Mouse (Mus musculus) spleen, postnatal 10 days (tissue): ENCODE data around the gene Lmod2.

Experiments
- DNase-seq, 2 experiments: peaks; one replicate each; pipeline ENCODE4 v3.0.0; 2021 to 2022; ENCODE audit warnings: low spot score in 2 of 2

Gene Lmod2

GRCm38 (mm10) chr6:24597500-24597899 lies at the start of gene Lmod2:
Lmod2 (plus strand) TSS chr6:24597762.
- DNase-seq, result no peak

- no peak for DNase-seq
Observed at GRCm38 (mm10) chr6:24549801-24550200, 47.8 kb upstream of the Lmod2 start.

DNA sequence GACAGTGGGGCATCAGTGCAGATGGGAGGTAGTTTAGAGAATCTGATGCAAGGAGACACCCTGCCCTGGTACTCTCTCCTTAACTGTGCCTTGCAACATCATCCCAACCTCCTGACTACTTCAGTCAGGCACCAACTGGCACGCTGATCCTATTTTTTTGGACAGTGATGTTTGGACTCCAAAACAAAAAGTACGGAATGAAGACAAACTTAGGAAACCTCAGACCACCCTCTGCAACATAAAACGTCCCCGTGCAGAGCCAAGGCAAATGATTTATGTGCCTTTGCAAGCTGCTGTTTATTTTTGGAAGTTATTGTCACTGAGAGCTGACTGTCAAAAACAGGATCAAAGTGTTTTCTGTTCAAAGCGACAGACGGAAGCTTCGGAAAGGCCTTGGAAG lies 45.5 kb upstream of the Lmod2 start:
- no peak for DNase-seq

GRCm38 (mm10) chr6:24554427-24555086 lies 43.0 kb upstream of the Lmod2 start:
- DNase-seq, result no peak

DNA sequence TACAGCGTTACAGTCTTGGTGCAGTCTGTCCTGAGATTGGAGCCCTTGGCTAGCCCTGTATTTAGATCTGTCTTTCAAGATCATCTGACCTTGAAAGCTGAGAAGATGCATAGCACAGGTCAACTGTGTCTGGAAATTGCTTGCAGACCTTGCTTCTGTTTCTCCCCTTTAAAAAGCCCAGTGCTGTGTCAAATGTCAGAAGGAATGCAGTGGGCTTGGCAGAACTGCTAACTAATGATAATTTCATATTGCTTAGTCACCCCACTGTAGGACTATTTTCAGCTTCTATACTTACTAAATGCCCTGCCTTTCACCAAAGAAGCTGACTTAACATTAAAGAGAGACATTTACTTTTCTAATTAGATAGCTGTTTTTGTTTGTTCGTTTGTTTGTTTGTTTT lies 42.1 kb upstream of the Lmod2 start:
- DNase-seq, result no peak

DNA sequence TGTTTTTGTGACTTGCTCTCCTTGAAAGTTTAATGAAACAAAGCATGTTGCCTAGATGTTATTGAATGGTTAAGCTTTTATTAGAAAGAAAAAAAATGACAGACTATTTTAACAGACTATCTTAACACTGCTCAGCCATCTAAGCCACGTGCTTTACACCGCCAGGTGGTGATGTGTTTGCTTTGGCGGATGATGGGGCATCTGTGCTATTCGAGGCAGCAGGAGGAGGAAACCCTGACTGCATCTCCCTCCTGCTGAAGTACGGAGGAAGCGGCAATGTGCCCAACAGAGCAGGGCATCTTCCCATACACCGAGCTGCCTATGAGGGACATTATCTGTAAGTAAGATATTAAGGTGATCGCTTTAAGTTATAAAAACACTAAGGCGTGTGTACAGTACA lies 33.5 kb upstream of the Lmod2 start:
- no peak for DNase-seq

- no peak for DNase-seq
Observed at GRCm38 (mm10) chr6:24564886-24565285, 32.7 kb upstream of the Lmod2 start.

DNA sequence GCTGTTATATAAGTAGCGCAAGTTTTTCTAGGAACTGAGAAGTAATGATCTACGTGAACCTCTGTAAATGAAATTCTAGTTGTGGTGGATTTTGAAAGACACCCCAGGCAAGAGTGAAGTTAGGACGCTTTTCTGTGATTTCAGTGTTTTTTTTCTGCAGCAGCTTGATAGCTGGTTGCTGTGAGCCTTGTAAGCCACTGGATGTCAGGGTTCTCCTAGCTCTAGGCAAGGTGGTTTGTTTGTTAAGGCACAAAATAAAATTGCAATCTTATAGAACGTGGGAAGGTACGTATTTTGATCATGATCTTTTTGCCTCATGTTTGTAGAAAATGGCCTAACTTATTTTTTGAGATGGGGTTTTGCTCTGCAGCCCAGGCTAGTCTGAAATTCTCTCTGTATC lies 28.6 kb upstream of the Lmod2 start:
- DNase-seq, result no peak

DNA sequence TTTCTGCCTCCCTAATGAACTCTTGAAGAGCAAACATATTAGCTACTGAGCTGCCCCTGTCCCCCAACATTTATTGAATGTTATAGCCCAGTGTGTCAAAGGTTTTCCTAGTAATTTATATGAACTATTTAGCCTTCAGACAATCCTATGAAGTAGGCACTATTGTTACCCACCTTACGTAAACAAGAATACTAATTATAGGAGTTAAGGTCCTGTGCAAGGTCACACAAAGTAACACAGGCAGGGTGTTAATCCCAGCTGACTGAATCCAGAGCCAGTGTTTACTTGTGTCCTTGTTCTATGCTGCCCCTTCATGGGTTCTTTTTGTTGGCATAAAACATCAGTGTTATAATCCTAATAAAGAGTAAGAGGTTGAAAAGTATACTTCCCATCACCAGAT lies 27.9 kb upstream of the Lmod2 start:
- DNase-seq, result no peak

GRCm38 (mm10) chr6:24570278-24570677 lies 27.3 kb upstream of the Lmod2 start:
- DNase-seq, result no peak

DNA sequence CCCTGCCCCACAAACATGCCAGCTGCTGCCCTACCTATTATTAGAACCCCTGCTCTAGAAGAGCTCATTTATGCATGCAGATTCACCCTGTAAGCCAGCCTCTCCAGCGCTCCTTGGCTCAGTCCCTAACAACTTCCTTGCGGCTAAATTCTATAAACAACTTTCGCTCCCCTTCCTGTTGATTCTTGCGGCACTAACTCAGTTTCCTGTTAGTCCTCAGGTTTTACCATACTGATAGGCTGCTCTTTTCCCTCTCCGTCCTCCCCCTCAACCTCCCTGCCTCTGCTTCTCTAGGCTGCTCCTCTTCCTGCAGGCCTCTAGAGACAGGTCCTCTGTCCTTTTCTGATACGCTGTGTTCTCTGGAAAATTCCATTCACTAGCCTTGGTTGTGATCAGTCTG lies 26.4 kb upstream of the Lmod2 start:
- no peak for DNase-seq

DNA sequence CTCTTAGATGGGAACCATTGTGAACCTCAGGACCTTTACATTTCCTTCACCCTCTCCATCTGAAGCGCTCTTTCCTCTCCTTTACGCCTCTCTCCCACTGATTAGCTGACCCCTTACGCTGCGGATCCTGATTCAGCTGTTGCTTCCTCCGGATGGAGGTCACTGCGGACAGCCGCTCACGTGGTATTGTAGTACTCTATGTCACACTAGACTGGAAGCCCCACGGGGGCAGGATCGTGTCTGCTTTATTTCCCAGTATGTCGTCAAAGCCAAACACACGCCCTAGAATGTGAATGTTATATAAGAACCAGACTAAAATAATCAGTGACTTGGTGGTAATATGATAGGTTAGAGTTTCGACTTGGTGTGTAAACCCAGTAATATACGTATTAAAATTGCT lies 25.1 kb upstream of the Lmod2 start:
- no peak for DNase-seq

- no peak for DNase-seq
Observed at GRCm38 (mm10) chr6:24573319-24573718, 24.2 kb upstream of the Lmod2 start.

- no peak for DNase-seq
Observed at GRCm38 (mm10) chr6:24583456-24583855, 14.1 kb upstream of the Lmod2 start.

GRCm38 (mm10) chr6:24585431-24586310 lies 11.9 kb upstream of the Lmod2 start:
- DNase-seq, result no peak

DNA sequence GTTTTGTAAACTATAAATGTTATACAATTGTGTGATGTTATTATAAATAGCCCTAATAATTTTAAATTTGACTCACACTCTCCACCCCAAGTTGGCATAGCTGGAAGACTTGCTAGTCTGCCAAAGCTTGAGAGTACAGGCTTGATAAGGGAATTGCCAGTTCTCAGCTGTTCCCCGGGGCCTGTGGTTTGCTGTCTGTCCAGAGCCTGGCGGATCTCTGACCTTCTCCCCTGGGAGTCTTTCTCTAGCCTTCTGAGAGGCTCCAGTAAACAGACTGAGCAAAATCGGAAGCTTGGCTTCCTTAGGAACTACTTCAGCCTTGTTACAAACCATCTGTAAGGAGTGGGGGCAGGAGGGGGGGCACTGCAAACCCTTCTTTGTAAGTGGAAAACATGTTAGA lies 10.7 kb upstream of the Lmod2 start:
- no peak for DNase-seq

GRCm38 (mm10) chr6:24590282-24590681 lies 7.3 kb upstream of the Lmod2 start:
- DNase-seq, result no peak

GRCm38 (mm10) chr6:24591525-24592218 lies 5.9 kb upstream of the Lmod2 start:
- DNase-seq, result no peak

- DNase-seq, result no peak
Observed at GRCm38 (mm10) chr6:24599179-24599578, 1.6 kb downstream of the Lmod2 start.

- no peak for DNase-seq
Observed at GRCm38 (mm10) chr6:24599639-24600038, 2.1 kb downstream of the Lmod2 start.

DNA sequence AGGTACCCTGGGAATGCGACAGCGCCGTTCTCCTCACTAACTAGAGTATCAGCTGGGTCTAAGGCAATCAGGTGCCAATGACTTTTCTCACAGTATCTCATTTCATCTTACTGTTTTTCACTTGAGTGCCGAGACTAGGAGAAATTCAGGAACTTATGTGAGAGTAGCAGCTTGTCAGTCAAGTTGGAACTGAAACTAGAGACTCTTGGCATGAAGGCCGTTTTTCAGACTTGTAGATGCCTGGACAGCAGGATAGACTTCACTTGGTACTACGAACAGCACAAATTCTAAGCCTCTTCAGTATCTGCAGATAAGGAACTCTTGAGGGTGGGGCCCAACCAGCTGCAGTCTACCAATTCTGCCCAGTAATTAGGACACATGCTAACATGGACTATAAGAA lies 2.6 kb downstream of the Lmod2 start:
- no peak for DNase-seq

DNA sequence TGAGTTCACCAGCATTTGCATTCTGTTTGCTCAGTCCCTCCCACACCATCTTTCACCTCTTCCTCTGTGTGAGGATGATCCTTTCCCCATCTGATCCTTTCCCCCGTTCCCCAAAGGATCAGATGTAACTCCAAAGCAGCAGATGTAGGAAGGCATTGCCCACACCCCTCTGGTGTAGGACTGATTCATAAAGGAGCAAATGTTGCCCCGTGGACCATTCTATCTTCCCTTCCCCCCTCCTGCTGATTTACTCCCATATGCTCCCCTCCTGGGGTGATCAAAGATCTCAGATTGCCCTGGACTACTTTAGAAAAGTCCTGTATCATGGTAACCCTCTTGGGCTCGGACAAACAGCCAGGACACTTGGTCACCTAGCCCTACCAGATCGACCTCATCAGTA lies 3.2 kb downstream of the Lmod2 start:
- no peak for DNase-seq

DNA sequence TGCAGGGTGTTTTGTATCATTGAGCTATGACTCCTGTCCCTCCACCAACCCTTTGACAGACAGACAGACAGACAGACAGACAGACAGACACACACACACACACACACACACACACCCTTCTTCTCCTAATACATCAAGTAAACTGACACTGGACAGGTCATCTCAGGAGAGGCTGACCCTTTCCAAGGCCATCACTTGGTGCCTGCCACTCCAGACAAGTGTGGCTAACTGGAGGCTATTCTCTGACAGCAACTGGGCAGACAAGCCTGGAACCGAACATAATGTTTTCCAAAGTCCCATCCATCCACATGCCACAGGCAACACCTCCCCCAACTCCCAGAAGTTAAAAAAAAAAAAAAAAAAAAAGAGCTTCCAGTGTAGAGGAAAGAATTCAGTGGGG lies 4.1 kb downstream of the Lmod2 start:
- no peak for DNase-seq
